Mouse (Mus musculus) neural tube, embryonic 11.5 days (tissue): ENCODE data around the gene Rnf185. TPM values are rescaled to one million over a fixed set of nuclear protein-coding genes. Genes with fewer than 3 reads are reported as not detected.

Experiments used
- ATAC-seq: fragments of 200-750 bp; cut with Nextera tagmentation; 2 replicates; pipeline ENCODE4 v1.8.0; 2017; ENCODE audit warnings: moderate number of reproducible peaks, mild to moderate bottlenecking, moderate TSS enrichment, moderate library complexity; ENCODE audit not compliant: insufficient read depth, low FRiP score, low TSS enrichment
- DNase-seq: peaks from one replicate; pipeline ENCODE4 v3.0.0-alpha.2; 2015; ENCODE audit warnings: low spot score
- H3K27ac ChIP-seq: fragments of 300-500 bp; sonication (generic); 2 replicates; pipeline ENCODE4 v1.5.1; 2014; ENCODE audit warnings: low read depth, mild to moderate bottlenecking, low read length
- H3K27me3 ChIP-seq: fragments of 300-500 bp; sonication (generic); 2 replicates; pipeline ENCODE4 v1.6.1; 2014; ENCODE audit warnings: mild to moderate bottlenecking, low read length, mixed read lengths; ENCODE audit not compliant: control insufficient read depth, insufficient read depth
- H3K36me3 ChIP-seq: fragments of 300-500 bp; sonication (generic); 2 replicates; pipeline ENCODE4 v1.6.1; 2014; ENCODE audit warnings: mild to moderate bottlenecking, low read length, moderate library complexity, mixed read lengths; ENCODE audit not compliant: control insufficient read depth, insufficient read depth
- H3K4me1 ChIP-seq: fragments of 300-500 bp; sonication (generic); 2 replicates; pipeline ENCODE4 v1.6.1; 2014; ENCODE audit warnings: low read length, mixed read lengths; ENCODE audit not compliant: control insufficient read depth, insufficient read depth
- H3K4me2 ChIP-seq: fragments of 300-500 bp; sonication (generic); 2 replicates; pipeline ENCODE4 v1.6.1; 2014; ENCODE audit warnings: low read depth, mild to moderate bottlenecking, moderate library complexity
- H3K4me3 ChIP-seq: fragments of 300-500 bp; sonication (generic); 2 replicates; pipeline ENCODE4 v1.5.1; 2014; ENCODE audit warnings: low read depth, low read length
- H3K9ac ChIP-seq: fragments of 300-500 bp; sonication (generic); 2 replicates; pipeline ENCODE4 v1.6.1; 2014; ENCODE audit warnings: mild to moderate bottlenecking, low read length
- H3K9me3 ChIP-seq: fragments of 300-500 bp; sonication (generic); 2 replicates; pipeline ENCODE4 v1.6.1; 2016; ENCODE audit warnings: low read length; ENCODE audit not compliant: control insufficient read depth
- WGBS: fragments of 180-500 bp; shearing (Covaris S2); extraction: QIAGEN DNeasy Blood & Tissue Kit; methylation state at CpG from one replicate; pipeline ENCODE4 v1.1.7; 2014; 5-methylcytosine and 5-hydroxymethylcytosine counted together
- polyA plus RNA-seq: library from polyadenylated mRNA; unstranded; fragments of >200 nt; fragmentation: Nextera tagmentation; extraction: Ambion mirVana; gene quantifications from 2 replicates; pipeline ENCODE4 v1.2.1, GENCODE M21; 2014

Gene Rnf185
- 53.8 and 59.5 TPM in 2 replicates for polyA plus RNA-seq

DNA sequence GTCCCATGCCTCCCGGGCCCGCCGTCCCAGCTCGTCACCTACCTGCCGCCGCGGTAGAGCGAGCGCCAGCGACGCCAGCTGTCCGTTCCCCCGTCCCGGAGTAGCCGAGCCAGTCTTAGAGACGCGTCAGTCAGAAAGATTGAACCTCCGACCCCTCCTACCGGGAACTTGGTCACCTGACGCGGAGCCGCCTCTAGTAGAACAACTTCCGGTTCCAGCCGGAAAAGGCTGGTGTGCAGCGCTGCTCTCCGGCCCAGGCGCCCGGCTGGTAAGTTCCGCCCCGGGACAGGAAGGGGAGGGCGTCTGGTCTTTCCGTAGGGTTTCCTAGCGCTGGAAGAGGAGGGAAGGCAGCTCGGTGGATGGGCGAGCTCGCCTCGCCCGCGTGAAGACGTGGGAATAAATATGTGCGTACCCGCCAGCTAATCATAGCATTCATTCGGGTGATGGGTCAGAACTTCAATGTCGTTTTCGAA lies at the start of gene Rnf185:
Gene Rnf185 (minus strand): TSS at position 197 of the 473 bp plus-strand sequence.
- H3K4me2 ChIP-seq: peak within 1 kb of the TSS; percentile 88
- peak within 1 kb of the TSS; percentile 84 for H3K4me3 ChIP-seq
- ATAC-seq (peak; percentile 96), DNase-seq (peak; percentile 95)
- WGBS: under 1% methylated on average over 45 of the region's 45 CpGs
- H3K27me3 ChIP-seq: no peaks in the 10 kb centered on the region
- no peaks in the 10 kb centered on the region for H3K9me3 ChIP-seq
- no peaks in the 10 kb centered on the region; the same call in 1 of the 2 replicates for H3K36me3 ChIP-seq
- 0 out of 2 replicates have a peak, but pooled peaks cover 6% of the 10 kb centered on the region for H3K4me1 ChIP-seq
- H3K9ac ChIP-seq: peak within 1 kb of the TSS; percentile 86
- peak within 1 kb of the TSS; percentile 83 for H3K27ac ChIP-seq

GRCm38 (mm10) chr11:3497296-3497695 lies 45.1 kb upstream of the Rnf185 start:
- Histone ChIP-seq H3K9me3 (no peaks in the 10 kb centered on the region), H3K4me2 (no peak overlapping the region), H3K9ac (no peak overlapping the region), H3K27ac (no peak overlapping the region), H3K36me3 (no peaks in the 10 kb centered on the region), H3K27me3 (no peaks in the 10 kb centered on the region), H3K4me3 (no peak overlapping the region), H3K4me1 (no peaks in the 10 kb centered on the region)
- WGBS: 83% methylated on average over 1 of the region's 1 CpGs
- no peak for ATAC-seq
- DNase-seq: no peak

DNA sequence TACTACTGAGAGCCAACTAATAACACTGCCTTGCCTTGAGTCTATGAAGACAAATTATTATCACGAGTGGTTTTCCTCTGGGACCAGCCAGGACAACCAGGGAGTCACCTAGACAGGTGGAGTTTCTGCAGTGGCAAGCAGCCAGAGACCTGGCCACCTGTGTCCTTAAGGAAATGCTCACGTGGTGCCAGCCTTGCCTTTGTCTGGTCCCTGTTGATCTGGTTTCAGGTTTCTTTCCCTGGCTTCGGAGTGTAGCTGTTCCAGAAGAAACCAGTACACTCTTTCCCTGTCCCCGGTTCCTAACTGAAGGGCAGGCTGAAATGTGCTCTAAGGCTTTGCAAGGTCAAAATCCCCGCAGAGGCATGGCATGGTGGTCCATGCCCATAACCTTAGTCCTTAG lies 44.6 kb upstream of the Rnf185 start:
- WGBS: 63% methylated on average over 5 of the region's 5 CpGs
- Histone ChIP-seq H3K27ac (no peak overlapping the region), H3K4me2 (no peak overlapping the region), H3K4me1 (no peaks in the 10 kb centered on the region), H3K27me3 (no peaks in the 10 kb centered on the region), H3K9ac (no peak overlapping the region), H3K36me3 (no peaks in the 10 kb centered on the region), H3K4me3 (no peak overlapping the region), H3K9me3 (no peaks in the 10 kb centered on the region)
- no peak for DNase-seq
- ATAC-seq: no peak

DNA sequence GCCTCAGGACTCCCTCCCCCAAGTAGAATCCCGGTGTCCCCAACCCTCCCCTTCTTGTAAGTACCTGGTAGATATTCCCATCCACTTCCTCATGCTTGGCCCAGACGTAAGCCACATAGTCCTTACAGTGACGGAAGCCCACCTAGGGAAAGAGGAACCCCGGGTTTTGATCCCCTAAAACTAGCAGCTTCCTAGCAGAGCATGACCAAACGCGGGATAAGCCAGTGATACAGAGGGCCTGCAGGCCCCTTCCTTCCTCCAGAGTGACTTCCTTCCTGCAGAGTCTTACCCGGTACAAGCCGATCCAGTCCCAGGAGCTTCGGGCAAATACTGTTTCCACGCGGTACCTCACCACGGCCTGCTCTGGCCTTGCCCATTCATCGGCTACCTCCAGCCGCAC lies 43.3 kb upstream of the Rnf185 start:
- Histone ChIP-seq H3K9me3 (no peaks in the 10 kb centered on the region), H3K27me3 (no peaks in the 10 kb centered on the region), H3K36me3 (no peaks in the 10 kb centered on the region), H3K9ac (no peak overlapping the region), H3K4me3 (no peak overlapping the region), H3K4me1 (no peaks in the 10 kb centered on the region), H3K4me2 (no peak overlapping the region), H3K27ac (no peak overlapping the region)
- WGBS: 86% methylated on average over 14 of the region's 14 CpGs
- ATAC-seq (no peak), DNase-seq (no peak)

GRCm38 (mm10) chr11:3494857-3495256 lies 42.7 kb upstream of the Rnf185 start:
- Histone ChIP-seq H3K4me3 (no peak overlapping the region), H3K9ac (no peak overlapping the region), H3K27me3 (no peaks in the 10 kb centered on the region), H3K9me3 (no peaks in the 10 kb centered on the region), H3K36me3 (no peaks in the 10 kb centered on the region), H3K4me2 (no peak overlapping the region), H3K27ac (no peak overlapping the region), H3K4me1 (no peaks in the 10 kb centered on the region)
- WGBS: 83% methylated on average over 16 of the region's 17 CpGs
- no peak for DNase-seq
- ATAC-seq: no peak

- DNase-seq: no peak
- Histone ChIP-seq H3K36me3 (no peaks in the 10 kb centered on the region), H3K27ac (no peak overlapping the region), H3K4me3 (no peak overlapping the region), H3K4me2 (no peak overlapping the region), H3K9ac (no peak overlapping the region), H3K9me3 (no peaks in the 10 kb centered on the region), H3K27me3 (no peaks in the 10 kb centered on the region), H3K4me1 (no peaks in the 10 kb centered on the region)
- no peak for ATAC-seq
- 73% methylated on average over 4 of the region's 4 CpGs for WGBS
Measured at GRCm38 (mm10) chr11:3492748-3493147, 40.6 kb upstream of the Rnf185 start.

DNA sequence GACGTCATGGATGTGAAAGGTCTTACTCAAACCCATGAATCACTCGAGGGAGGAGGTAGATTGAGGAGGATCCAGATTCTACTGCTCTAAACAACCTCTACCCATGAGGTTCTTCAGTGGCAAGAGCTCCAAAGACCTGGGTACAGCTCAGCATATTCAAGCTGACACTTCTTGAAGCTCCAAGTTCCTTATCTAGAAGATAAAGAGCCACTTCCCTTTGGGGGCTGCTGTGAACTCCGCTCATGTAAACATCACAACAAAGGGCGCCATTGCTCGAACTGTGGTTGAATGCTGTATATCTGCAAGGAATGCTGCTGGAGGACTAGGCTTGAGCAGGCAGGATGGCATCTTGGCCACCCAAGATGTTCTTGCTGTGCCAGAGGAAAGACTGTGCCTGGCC lies 36.9 kb upstream of the Rnf185 start:
- 89% methylated on average over 5 of the region's 5 CpGs for WGBS
- DNase-seq (no peak), ATAC-seq (no peak)
- Histone ChIP-seq H3K4me3 (no peak overlapping the region), H3K27me3 (no peaks in the 10 kb centered on the region), H3K9ac (no peak overlapping the region), H3K4me1 (no peaks in the 10 kb centered on the region), H3K27ac (no peak overlapping the region), H3K36me3 (no peaks in the 10 kb centered on the region), H3K4me2 (no peak overlapping the region), H3K9me3 (no peaks in the 10 kb centered on the region)

DNA sequence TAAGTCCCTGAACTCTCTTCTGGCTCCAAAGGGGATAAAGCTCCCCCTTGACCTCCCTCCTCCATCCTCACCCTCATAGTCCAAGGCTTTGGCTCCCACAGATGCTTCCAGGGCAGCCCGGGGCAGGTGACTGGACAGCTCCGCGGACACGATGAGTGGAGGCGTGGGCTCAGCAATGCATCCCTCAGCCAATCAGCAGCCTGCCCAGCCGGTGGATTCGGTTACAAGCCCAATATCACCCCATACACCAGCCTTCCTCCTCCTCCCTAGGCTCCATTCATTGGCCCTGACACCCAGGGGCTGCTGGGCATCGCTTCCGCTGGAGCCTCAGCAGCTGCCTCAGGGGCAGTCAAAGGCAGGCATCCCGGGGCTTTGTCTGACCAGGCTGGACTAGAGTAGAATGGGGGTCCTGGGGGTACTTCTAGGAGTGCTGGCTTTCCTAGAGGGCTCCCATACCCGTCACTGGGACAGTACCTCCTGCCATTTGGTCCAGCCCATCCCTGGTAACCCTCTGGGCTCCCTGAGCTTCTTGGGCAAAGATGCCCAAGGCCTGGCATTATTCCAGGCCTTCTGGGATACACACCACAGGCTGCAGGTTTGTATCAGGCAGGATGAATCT lies 35.9 kb upstream of the Rnf185 start, which contains the start of gene Pla2g3:
Gene Pla2g3 (plus strand): TSS at position 333 of the 619 bp plus-strand sequence.
- Histone ChIP-seq H3K27ac (no peak within 1 kb of the TSS), H3K4me1 (no peaks in the 10 kb centered on the region), H3K9ac (no peak within 1 kb of the TSS; the same call in 1 of the 2 replicates), H3K9me3 (no peaks in the 10 kb centered on the region), H3K4me2 (no peak within 1 kb of the TSS), H3K36me3 (no peaks in the 10 kb centered on the region), H3K27me3 (no peaks in the 10 kb centered on the region), H3K4me3 (no peak within 1 kb of the TSS)
- no peak for DNase-seq
- no peak for ATAC-seq
- WGBS: 19% methylated on average over 11 of the region's 11 CpGs

DNA sequence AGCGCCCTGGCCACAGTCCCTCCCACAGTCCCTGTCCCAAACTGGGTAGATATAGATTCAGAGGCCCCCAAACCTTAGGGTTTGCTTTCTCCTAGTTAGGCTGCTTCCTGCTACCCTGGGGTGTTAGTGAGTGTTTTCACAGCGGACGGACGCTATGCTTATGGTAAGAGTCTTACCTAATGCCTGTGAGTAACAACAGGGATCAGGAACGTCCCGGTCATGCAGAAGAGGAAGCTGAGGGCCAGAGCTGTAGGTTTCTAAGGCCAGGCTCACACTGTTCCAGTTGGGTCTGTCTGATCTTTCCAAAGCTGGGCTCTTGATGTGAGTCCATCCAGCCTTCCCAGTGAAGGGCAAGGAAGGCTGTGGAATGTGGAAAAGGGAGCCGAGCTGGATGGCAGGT lies 34.2 kb upstream of the Rnf185 start:
- WGBS: 74% methylated on average over 7 of the region's 7 CpGs
- Histone ChIP-seq H3K27ac (no peak overlapping the region), H3K4me3 (no peak overlapping the region), H3K9ac (no peak overlapping the region), H3K4me2 (no peak overlapping the region), H3K9me3 (no peaks in the 10 kb centered on the region), H3K4me1 (no peaks in the 10 kb centered on the region), H3K36me3 (no peaks in the 10 kb centered on the region), H3K27me3 (no peaks in the 10 kb centered on the region)
- ATAC-seq (no peak), DNase-seq (no peak)
